Mouse (Mus musculus) heart, adult 8-10 months (tissue): Measurements from ENCODE around the gene Zgrf1. TPM values are rescaled to one million over a fixed set of nuclear protein-coding genes. Genes with fewer than 3 reads are reported as not detected.
A peak's percentile ranks its signal among the peaks of the same experiment; 100 is the strongest.

Source experiments
- DNase-seq: peaks from one replicate; pipeline ENCODE4 v3.0.0; 2022; ENCODE audit warnings: low spot score
- total RNA-seq, 4 experiments: library from RNA; stranded (reverse); gene quantifications; 2 replicates each; pipeline ENCODE4 v1.2.4; 2022

Zgrf1 gene
- total RNA-seq, result under 1 TPM; 0.63 to 0.97 (median 0.76) TPM

DNA sequence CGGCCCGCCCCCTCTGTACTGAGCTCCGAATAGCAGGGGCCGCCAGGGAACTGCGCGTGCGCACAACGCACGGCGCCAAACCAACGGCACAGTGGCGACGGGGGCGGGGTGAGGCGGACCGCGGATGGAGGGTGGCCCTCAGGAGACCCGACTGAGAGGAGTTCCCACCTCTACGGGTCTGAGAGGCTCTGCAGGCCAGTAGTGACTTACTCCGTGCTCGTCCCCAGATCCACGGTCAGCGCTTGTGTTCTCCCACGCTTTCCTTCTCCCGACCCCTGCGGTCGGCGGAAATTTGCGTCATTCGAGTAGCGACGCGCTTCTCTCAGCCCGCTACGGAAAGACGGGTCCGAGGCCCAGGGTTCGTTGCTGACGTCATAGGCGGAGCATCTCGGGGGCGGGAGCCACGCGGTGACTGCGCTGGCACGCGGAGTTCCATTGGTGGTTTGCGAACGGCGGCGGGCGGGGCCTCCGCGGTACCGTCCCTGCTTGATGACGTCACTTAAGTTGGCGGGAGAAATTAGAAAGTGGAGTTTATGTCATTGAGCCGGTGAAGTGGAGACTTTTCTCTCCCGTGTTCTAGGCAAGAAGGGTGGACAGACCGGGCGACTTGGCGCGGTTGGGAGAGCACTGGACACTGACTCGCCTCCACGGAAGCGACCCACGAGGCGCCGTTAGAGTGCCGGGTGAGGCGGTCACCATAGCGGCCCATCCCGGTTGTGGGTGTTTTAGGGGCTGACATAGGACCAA lies at the start of gene Zgrf1, which contains the start of gene Larp7:
Gene Zgrf1, plus strand, starts transcription at position 517 of the 747 bp plus-strand sequence.
Gene Larp7, minus strand, starts transcription at position 377 of the 747 bp plus-strand sequence.
- DNase-seq, result peak; percentile 98

DNA sequence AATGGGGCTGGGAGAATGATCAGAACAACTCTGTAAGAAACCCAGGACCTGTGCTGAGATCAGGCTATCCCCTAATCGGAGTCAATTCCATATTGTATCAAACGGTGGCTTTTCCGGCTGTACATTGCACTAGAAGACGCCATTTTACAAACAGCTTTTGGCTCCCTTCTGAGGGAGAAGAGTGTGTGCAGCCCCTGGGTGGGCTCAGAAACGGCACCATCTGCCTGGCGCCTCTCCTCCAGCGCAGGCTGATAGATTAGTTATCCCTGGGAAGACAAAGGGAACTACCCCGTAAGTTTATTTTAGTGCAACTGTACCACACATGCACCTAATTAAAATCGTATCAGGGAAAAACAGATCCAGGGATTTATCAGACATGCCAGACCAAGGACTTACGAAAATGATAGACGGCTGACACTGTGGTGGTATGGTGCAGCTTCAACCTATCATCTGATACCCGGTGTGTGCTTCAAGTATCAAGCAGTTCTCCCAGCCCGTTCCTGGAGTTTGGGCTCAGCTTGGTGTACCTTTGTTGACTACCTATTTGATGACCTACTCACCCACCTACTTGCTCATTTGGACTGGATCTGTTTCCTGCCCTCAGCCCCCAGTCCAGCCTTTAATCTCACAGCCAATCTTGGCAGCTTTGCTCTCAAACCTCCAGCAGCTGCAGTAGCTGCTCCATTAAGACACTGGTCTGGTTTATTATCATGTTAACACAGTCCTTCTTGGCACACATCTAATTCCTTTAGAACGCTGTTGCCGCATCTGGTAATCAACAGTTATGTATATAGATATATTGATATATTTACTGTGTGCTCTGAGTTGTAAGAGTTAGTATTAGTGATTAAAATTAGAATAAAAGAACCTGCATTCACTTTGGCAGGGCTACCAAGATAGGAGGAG lies 45.2 kb upstream of the Zgrf1 start:
- no peak for DNase-seq

- no peak for DNase-seq
Observed at GRCm38 (mm10) chr3:127511786-127512746, 41.2 kb upstream of the Zgrf1 start.

GRCm38 (mm10) chr3:127512794-127513335 lies 40.4 kb upstream of the Zgrf1 start:
- no peak for DNase-seq

- DNase-seq, result no peak
Observed at GRCm38 (mm10) chr3:127513699-127514098, 39.6 kb upstream of the Zgrf1 start.

GRCm38 (mm10) chr3:127515251-127515650 lies 38.0 kb upstream of the Zgrf1 start:
- DNase-seq, result no peak

DNA sequence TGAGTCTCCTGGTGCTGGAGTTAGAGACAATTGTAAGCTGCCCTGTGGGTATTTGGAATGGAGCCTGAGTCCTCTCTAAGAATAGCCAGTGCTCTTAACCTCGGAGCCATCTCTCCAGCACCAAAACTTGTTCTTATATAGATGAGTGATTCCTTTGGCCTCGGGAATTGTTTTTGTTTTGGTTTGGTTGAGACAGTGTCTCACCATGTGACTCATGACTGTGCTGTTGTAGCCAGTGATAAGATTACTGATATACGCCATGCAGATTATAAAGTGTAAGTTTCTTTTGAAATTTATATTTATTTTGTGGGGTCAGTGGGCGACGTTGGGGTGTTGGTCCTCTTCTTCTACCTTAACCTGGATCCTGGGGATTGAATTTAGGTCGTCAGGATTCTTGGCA lies 33.0 kb upstream of the Zgrf1 start:
- no peak for DNase-seq

- DNase-seq, result no peak
Observed at GRCm38 (mm10) chr3:127521156-127521555, 32.1 kb upstream of the Zgrf1 start.

GRCm38 (mm10) chr3:127525188-127525819 lies 28.0 kb upstream of the Zgrf1 start:
- DNase-seq, result peak; percentile 40

DNA sequence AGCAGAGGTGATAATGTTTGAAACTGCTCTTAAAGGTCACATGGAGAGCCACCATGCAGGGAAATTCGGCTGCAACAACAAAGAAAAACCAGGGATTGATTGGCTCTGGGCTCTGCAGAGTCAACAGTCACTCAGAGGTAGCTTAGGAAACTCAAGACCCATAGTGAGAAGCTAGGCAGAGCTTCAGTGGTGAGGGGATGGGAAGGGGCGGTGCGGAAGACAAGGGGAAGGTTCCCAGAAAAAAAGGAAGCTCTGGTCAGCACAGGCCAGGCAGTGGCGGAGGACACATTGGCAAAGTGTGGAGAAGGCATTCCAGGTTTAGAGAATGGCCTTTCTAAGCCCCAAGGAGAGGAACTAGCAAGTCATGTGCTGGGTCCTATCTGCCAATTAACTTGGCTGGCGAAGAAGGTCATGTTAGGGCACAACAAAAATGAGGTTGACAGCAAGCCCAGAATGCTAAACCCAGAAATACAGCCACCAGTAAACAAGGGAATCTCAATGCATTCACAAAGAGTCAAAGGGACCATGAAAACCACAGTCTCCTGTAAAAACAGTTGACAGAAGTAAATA lies 25.7 kb upstream of the Zgrf1 start:
- DNase-seq, result peak; percentile 67

DNA sequence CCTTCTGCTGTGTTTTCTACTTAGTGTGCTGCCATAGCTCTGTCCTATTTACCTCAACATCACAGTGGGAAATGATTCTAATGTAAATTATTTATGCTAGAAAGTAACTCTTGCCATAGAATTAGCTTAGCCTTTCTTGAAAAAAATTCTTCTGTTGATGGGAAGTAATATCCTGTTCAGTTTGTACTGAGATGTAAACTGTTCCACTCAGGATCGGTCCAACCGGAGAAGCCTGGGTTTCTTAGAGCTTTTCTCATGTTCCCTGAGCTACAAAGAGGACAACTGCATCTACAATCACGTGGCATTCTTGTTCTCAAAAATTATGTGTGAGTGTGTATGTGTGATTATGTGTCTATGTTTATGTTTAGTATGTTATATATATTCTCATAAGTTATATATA lies 24.1 kb upstream of the Zgrf1 start:
- DNase-seq, result no peak

- no peak for DNase-seq
Observed at GRCm38 (mm10) chr3:127529824-127530223, 23.5 kb upstream of the Zgrf1 start.

- no peak for DNase-seq
Observed at GRCm38 (mm10) chr3:127530293-127530692, 23.0 kb upstream of the Zgrf1 start.

GRCm38 (mm10) chr3:127539193-127539592 lies 14.1 kb upstream of the Zgrf1 start:
- no peak for DNase-seq

- DNase-seq, result no peak
Observed at GRCm38 (mm10) chr3:127543976-127544375, 9.3 kb upstream of the Zgrf1 start.

GRCm38 (mm10) chr3:127544610-127545121 lies 8.6 kb upstream of the Zgrf1 start:
- DNase-seq, result no peak

DNA sequence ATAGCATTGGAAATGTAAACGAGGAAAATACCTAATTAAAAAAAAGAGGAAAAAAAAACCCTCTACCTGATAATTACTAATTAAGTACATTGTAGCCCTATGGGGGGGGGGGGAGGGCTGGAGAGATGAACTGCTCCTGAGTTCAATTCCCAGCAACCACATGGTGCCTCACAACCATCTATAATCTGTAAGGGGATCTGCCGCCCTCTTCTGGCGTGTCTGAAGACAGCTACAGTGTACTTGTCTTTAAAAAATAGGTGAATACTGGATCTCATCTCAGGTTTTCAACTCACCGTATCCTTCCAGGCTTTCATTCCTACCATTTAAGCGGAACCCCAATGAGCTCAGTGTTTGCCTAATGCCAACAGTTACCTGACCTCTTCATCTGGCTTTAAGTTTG lies 5.4 kb upstream of the Zgrf1 start:
- no peak for DNase-seq

DNA sequence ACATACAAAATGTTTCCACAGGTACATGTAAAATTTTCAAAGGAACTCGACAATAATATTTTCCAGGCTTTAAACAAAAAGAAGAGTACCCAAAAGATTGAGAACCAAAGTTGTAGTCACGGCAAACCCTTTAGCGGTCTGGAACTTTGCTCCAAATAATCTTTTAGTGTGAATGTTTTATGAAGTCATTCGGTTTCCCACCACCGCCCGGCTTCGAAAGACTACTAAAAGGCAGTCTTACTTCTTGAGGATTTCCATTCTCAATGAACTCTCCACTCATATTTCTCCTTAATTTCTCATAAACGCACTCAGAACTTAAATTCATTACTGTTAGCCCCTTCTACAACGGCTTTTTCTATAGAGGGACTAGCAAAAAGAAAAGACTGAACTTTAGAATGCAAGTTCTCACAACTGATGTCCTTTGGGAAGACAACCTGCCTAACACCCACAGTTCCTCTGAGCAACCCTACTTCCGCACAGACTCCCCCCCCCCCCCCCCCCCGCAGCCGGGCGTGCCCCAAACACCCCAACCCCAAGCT lies 786 bp upstream of the Zgrf1 start:
- no peak for DNase-seq

- DNase-seq, result no peak
Observed at GRCm38 (mm10) chr3:127553720-127554043, 393 bp downstream of the Zgrf1 start.

- DNase-seq, result no peak
Observed at GRCm38 (mm10) chr3:127554723-127555122, 1.4 kb downstream of the Zgrf1 start.
